Mouse (Mus musculus) myocyte (in vitro differentiated cells): ENCODE data around the gene Sel1l2.

ENCODE experiments used
- CEBPB ChIP-seq: IDR thresholded peaks from 2 replicates; pipeline ENCODE4 v1.6.1; 2011; ENCODE audit warnings: mild to moderate bottlenecking, moderate library complexity; ENCODE audit not compliant: poor library complexity, insufficient read depth, severe bottlenecking
- SRF ChIP-seq: IDR thresholded peaks from one replicate; pipeline ENCODE4 v1.6.1; 2011; ENCODE audit warnings: low read depth; ENCODE audit not compliant: control insufficient read depth, insufficient read length
- TCF12 ChIP-seq: IDR thresholded peaks from one replicate; pipeline ENCODE4 v1.6.1; 2011; ENCODE audit warnings: mild to moderate bottlenecking, control low read depth; ENCODE audit not compliant: poor library complexity, insufficient read depth, severe bottlenecking

GRCm38 (mm10) chr2:140330508-140331306, 58.8 kb downstream of the Sel1l2 start:
- TF ChIP-seq CEBPB (no peak), SRF (no peak), TCF12 (no peak)
